Mouse (Mus musculus): ENCODE measurements at regions not wholly inside any gene's neighbourhood (a gene's known extent, or its start where the extent isn't known, plus 50 kb on each side); places are given as distances from the start of the nearest gene placed in this dataset.

- DNase-seq = no peak
These were observed 122.0 kb downstream of the Olfr1505 start for GRCm38 (mm10) chr19:14035371-14035770.

- no peak for DNase-seq
These were observed 122.5 kb downstream of the Olfr1505 start for GRCm38 (mm10) chr19:14035785-14036184.

- DNase-seq = no peak
These were observed 123.4 kb downstream of the Olfr1505 start for GRCm38 (mm10) chr19:14036750-14037149.

GRCm38 (mm10) chr19:14042753-14043152 lies 129.4 kb downstream of the Olfr1505 start:
- DNase-seq = no peak

GRCm38 (mm10) chr19:14045456-14045855 lies 132.1 kb downstream of the Olfr1505 start:
- no peak for DNase-seq

GRCm38 (mm10) chr19:14052052-14052451 lies 138.7 kb downstream of the Olfr1505 start:
- no peak for DNase-seq

GRCm38 (mm10) chr19:14080538-14080937 lies 167.2 kb downstream of the Olfr1505 start:
- DNase-seq = no peak

GRCm38 (mm10) chr19:14084726-14085125 lies 171.4 kb downstream of the Olfr1505 start:
- no peak for DNase-seq

- no peak for DNase-seq
These were observed 176.8 kb downstream of the Olfr1505 start for GRCm38 (mm10) chr19:14090106-14090505.

- no peak for DNase-seq
These were observed 180.9 kb downstream of the Olfr1505 start for GRCm38 (mm10) chr19:14094191-14094590.

GRCm38 (mm10) chr19:14096187-14096586 lies 182.9 kb downstream of the Olfr1505 start:
- DNase-seq = no peak

GRCm38 (mm10) chr19:14109091-14109490 lies 195.8 kb downstream of the Olfr1505 start:
- DNase-seq = no peak

- no peak for DNase-seq
These were observed 210.2 kb downstream of the Olfr1505 start for GRCm38 (mm10) chr19:14123348-14124113.

GRCm38 (mm10) chr19:14124250-14124827 lies 211.0 kb downstream of the Olfr1505 start:
- DNase-seq = no peak

- DNase-seq = no peak
These were observed 211.7 kb downstream of the Olfr1505 start for GRCm38 (mm10) chr19:14124986-14125385.

- no peak for DNase-seq
These were observed 215.3 kb downstream of the Olfr1505 start for GRCm38 (mm10) chr19:14128397-14129209.

GRCm38 (mm10) chr19:14161217-14161616 lies 247.9 kb downstream of the Olfr1505 start:
- DNase-seq = no peak

- DNase-seq = no peak
These were observed 249.4 kb downstream of the Olfr1505 start for GRCm38 (mm10) chr19:14162773-14163172.

- no peak for DNase-seq
These were observed 252.4 kb downstream of the Olfr1505 start for GRCm38 (mm10) chr19:14165775-14166174.

GRCm38 (mm10) chr19:14180244-14180643 lies 266.9 kb downstream of the Olfr1505 start:
- DNase-seq = no peak

- DNase-seq = no peak
These were observed 267.6 kb downstream of the Olfr1505 start for GRCm38 (mm10) chr19:14180956-14181355.

GRCm38 (mm10) chr19:14181661-14182415 lies 268.5 kb downstream of the Olfr1505 start:
- no peak for DNase-seq

GRCm38 (mm10) chr19:14191820-14192219 lies 278.5 kb downstream of the Olfr1505 start:
- no peak for DNase-seq

All from right cerebral cortex, postnatal 14 days (tissue).